8 mouse cellular contexts compared by ENCODE assay signal in the genomic region with DNA sequence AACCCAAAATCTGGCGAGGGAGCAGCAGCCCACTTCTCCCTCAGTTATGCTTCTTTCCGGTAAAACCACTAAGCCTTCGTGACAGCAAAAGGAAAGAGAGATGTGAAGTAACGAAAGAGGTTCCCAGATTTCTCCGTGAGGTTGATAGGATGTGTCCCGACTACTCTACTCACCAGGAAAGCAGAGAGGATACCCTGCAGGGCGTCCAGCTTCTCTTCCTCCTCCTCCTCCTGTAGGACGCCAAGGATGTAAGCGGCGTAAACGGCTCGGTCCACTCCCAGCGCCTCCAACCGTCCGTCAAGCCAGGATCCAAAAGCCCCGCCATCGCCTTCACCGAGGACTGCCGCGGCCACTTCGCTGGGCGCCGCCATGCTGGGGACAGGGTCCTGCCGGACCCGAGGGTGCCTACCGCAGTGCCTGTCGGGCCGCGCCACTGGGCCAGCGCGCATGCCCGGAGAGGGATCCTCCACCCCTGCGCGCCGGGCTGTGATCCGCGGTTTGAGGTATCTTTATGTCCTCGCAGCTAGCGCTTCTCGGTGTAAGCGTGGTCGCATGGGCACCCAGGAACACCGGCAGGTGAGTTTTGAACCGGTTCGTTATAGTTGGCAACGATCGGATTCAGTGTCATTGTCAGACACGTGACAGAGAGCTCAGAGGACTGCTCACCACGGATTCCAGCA. TPM values are rescaled to one million over a fixed set of nuclear protein-coding genes. Genes with fewer than 3 reads are reported as not detected.
DNase-seq lines count a peak whose midpoint lies in the region; ATAC-seq and TF ChIP-seq lines count a peak whose summit lies in the region.

A gene (minus strand): TSS at position 445 of the 680 bp plus-strand sequence.

- under 1% methylated on average over 49 of the region's 49 CpGs for WGBS in embryonic facial prominence, embryonic 15.5 days
- under 1% methylated on average over 49 of the region's 49 CpGs for WGBS in limb, embryonic 13.5 days
- WGBS in midbrain, embryonic 15.5 days, result under 1% methylated on average over 49 of the region's 49 CpGs

- no peaks in the 10 kb centered on the region for H3K9me3 ChIP-seq in embryonic facial prominence, embryonic 15.5 days (replicated peaks)
- H3K9me3 ChIP-seq in limb, embryonic 13.5 days, result no peaks in the 10 kb centered on the region
- H3K9me3 ChIP-seq in midbrain, embryonic 15.5 days, result no peaks in the 10 kb centered on the region

- no peak for TF ChIP-seq CTCF in bone marrow macrophage, adult 2 months (IDR thresholded peaks at IDR 0.05; ENCODE audit: low read depth, low read length)

- peak; percentile 90 for DNase-seq in A20 (ENCODE audit: low read depth, low spot score)
- peak; percentile 88 to 89 for DNase-seq in heart, adult 9 months (ENCODE audit: low spot score in 2 of 2)
- DNase-seq in kidney, adult 9 months, result peak; percentile 88
- peak; percentile 72 to 89 for DNase-seq in spleen, adult 18-20 months

- H3K4me2 ChIP-seq in embryonic facial prominence, embryonic 15.5 days (replicated peaks), result peak within 1 kb of the TSS; percentile 78
- H3K4me2 ChIP-seq in limb, embryonic 13.5 days (replicated peaks), result peak within 1 kb of the TSS; percentile 66
- peak within 1 kb of the TSS; percentile 73 for H3K4me2 ChIP-seq in midbrain, embryonic 15.5 days

- peak within 1 kb of the TSS; percentile 80 for H3K4me3 ChIP-seq in bone marrow macrophage, adult 2 months (ENCODE audit: insufficient read depth, low read length)
- peak within 1 kb of the TSS; percentile 81 for H3K4me3 ChIP-seq in embryonic facial prominence, embryonic 15.5 days (replicated peaks)
- H3K4me3 ChIP-seq in limb, embryonic 13.5 days, result peak within 1 kb of the TSS; percentile 66
- H3K4me3 ChIP-seq in midbrain, embryonic 15.5 days, result peak within 1 kb of the TSS; percentile 75

- H3K36me3 ChIP-seq in embryonic facial prominence, embryonic 15.5 days, result peaks cover 7% of the 10 kb centered on the region
- H3K36me3 ChIP-seq in limb, embryonic 13.5 days, result peaks cover 17% of the 10 kb centered on the region
- no peaks in the 10 kb centered on the region for H3K36me3 ChIP-seq in midbrain, embryonic 15.5 days (replicated peaks)

- peak; percentile 95 for ATAC-seq in embryonic facial prominence, embryonic 15.5 days (ENCODE audit: insufficient number of reproducible peaks, low FRiP score, low TSS enrichment, low read depth)
- ATAC-seq in limb, embryonic 13.5 days (ENCODE audit: low FRiP score, low read depth), result peak; percentile 90
- peak; percentile 98 for ATAC-seq in midbrain, embryonic 15.5 days (replicated peaks)

- peak; percentile 87; the same call in 1 of the 2 replicates for TF ChIP-seq POLR2A in bone marrow macrophage, adult 2 months (IDR thresholded peaks at IDR 0.05; ENCODE audit: borderline replicate concordance, low read depth, low read length)

- H3K27ac ChIP-seq in bone marrow macrophage, adult 2 months (ENCODE audit: insufficient read depth, low read depth, low read length), result peak within 1 kb of the TSS; percentile 38
- peak within 1 kb of the TSS; percentile 73 for H3K27ac ChIP-seq in embryonic facial prominence, embryonic 15.5 days (replicated peaks)
- H3K27ac ChIP-seq in limb, embryonic 13.5 days, result peak within 1 kb of the TSS; percentile 22; the same call in 1 of the 2 replicates
- H3K27ac ChIP-seq in midbrain, embryonic 15.5 days, result peak within 1 kb of the TSS; percentile 81

- peaks cover 13% of the 10 kb centered on the region for H3K4me1 ChIP-seq in bone marrow macrophage, adult 2 months (ENCODE audit: control insufficient read depth, insufficient read depth, low read length)
- H3K4me1 ChIP-seq in embryonic facial prominence, embryonic 15.5 days, result peaks cover 21% of the 10 kb centered on the region
- peaks cover 15% of the 10 kb centered on the region for H3K4me1 ChIP-seq in limb, embryonic 13.5 days
- H3K4me1 ChIP-seq in midbrain, embryonic 15.5 days, result peaks cover 19% of the 10 kb centered on the region

- peak within 1 kb of the TSS; percentile 73 for H3K9ac ChIP-seq in embryonic facial prominence, embryonic 15.5 days
- peak within 1 kb of the TSS; percentile 81 for H3K9ac ChIP-seq in limb, embryonic 13.5 days
- H3K9ac ChIP-seq in midbrain, embryonic 15.5 days, result peak within 1 kb of the TSS; percentile 71

- H3K27me3 ChIP-seq in embryonic facial prominence, embryonic 15.5 days, result no peaks in the 10 kb centered on the region
- no peaks in the 10 kb centered on the region for H3K27me3 ChIP-seq in limb, embryonic 13.5 days
- no peaks in the 10 kb centered on the region for H3K27me3 ChIP-seq in midbrain, embryonic 15.5 days (replicated peaks)

RNA-seq across cellular contexts. Expression of the gene that starts here (rescaled TPM):
- 28.9 and 30.5 TPM in 2 replicates for polyA plus RNA-seq in bone marrow macrophage, adult 2 months (2012; ENCODE audit: insufficient read depth, insufficient read length, missing spikeins)
- polyA plus RNA-seq in embryonic facial prominence, embryonic 15.5 days (2015; fragmentation: Nextera tagmentation; extraction: Ambion mirVana), result 40.4 and 41.6 TPM in 2 replicates
- polyA plus RNA-seq in limb, embryonic 13.5 days (2015; fragmentation: Nextera tagmentation; extraction: Ambion mirVana), result 45.8 and 46.1 TPM in 2 replicates
- polyA plus RNA-seq in midbrain, embryonic 15.5 days (2015; fragmentation: Nextera tagmentation; extraction: Ambion mirVana), result 36.6 and 37.4 TPM in 2 replicates

Comparison
In these comparisons a context has a peak if more than half of its experiments do, and no peak if none do; other contexts are left out.
1. Peak in every context shown above with its lines: DNase-seq, ATAC-seq, H3K4me3 ChIP-seq and H3K27ac ChIP-seq.
2. H3K27ac ChIP-seq: peak in every context shown above with its lines; median percentile 81 in midbrain, embryonic 15.5 days; 73 in embryonic facial prominence, embryonic 15.5 days; 38 in bone marrow macrophage, adult 2 months; 22 in limb, embryonic 13.5 days.